In genomic region chr19:8820424-8820956, GRCm38 (mm10) we compare ENCODE assay signal across 9 mouse cellular contexts. TPM values are rescaled to one million over a fixed set of nuclear protein-coding genes. Genes with fewer than 3 reads are reported as not detected.
A peak's percentile ranks its signal among the peaks of the same experiment; 100 is the strongest.
DNase-seq lines count a peak whose midpoint lies in the region; ATAC-seq and TF ChIP-seq lines count a peak whose summit lies in the region.
"Had no signal": no experiment of that assay in that cellular context is flagged by ENCODE, and none has a peak within 500 bp of the region (broad histone marks: within the 10 kb centered on the region; RNA-seq: fewer than 3 reads in every experiment).

No protein-coding gene starts in this region.

- peak overlapping the region; percentile 88 for H3K4me3 ChIP-seq in kidney, embryonic 15.5 days (replicated peaks)
- H3K4me3 ChIP-seq in bone marrow macrophage, adult 2 months (ENCODE audit: insufficient read depth, low read length): peak overlapping the region; percentile 83
- peak overlapping the region; percentile 100 for H3K4me3 ChIP-seq in forebrain, embryonic 13.5 days
- peak overlapping the region; percentile 98 for H3K4me3 ChIP-seq in liver, embryonic 13.5 days (replicated peaks)
- H3K4me3 ChIP-seq in stomach, embryonic 16.5 days (replicated peaks; ENCODE audit: low read length): peak overlapping the region; percentile 100

- TF ChIP-seq POLR2A in bone marrow macrophage, adult 2 months (IDR thresholded peaks at IDR 0.05; ENCODE audit: borderline replicate concordance, low read depth, low read length): no peak

- peak overlapping the region; percentile 99 for H3K9ac ChIP-seq in kidney, embryonic 15.5 days
- H3K9ac ChIP-seq in forebrain, embryonic 13.5 days: peak overlapping the region; percentile 99
- H3K9ac ChIP-seq in liver, embryonic 13.5 days: peak overlapping the region; percentile 99
- H3K9ac ChIP-seq in stomach, embryonic 16.5 days (ENCODE audit: low read length): peak overlapping the region; percentile 98

- peaks cover 46% of the 10 kb centered on the region for H3K36me3 ChIP-seq in kidney, embryonic 15.5 days
- peaks cover 43% of the 10 kb centered on the region for H3K36me3 ChIP-seq in forebrain, embryonic 13.5 days (ENCODE audit: poor library complexity, severe bottlenecking)
- peaks cover 45% of the 10 kb centered on the region for H3K36me3 ChIP-seq in liver, embryonic 13.5 days
- H3K36me3 ChIP-seq in stomach, embryonic 16.5 days (ENCODE audit: control insufficient read depth, insufficient read depth, low read length): peaks cover 19% of the 10 kb centered on the region

- H3K9me3 ChIP-seq in kidney, embryonic 15.5 days (replicated peaks): no peaks in the 10 kb centered on the region
- H3K9me3 ChIP-seq in forebrain, embryonic 13.5 days (replicated peaks): no peaks in the 10 kb centered on the region
- no peaks in the 10 kb centered on the region for H3K9me3 ChIP-seq in liver, embryonic 13.5 days (replicated peaks)
- no peaks in the 10 kb centered on the region for H3K9me3 ChIP-seq in stomach, embryonic 16.5 days (replicated peaks; ENCODE audit: control insufficient read depth, low read length)

- peaks cover 42% of the 10 kb centered on the region for H3K4me1 ChIP-seq in kidney, embryonic 15.5 days
- H3K4me1 ChIP-seq in bone marrow macrophage, adult 2 months (ENCODE audit: control insufficient read depth, insufficient read depth, low read length): peaks cover 21% of the 10 kb centered on the region
- H3K4me1 ChIP-seq in forebrain, embryonic 13.5 days: peaks cover 53% of the 10 kb centered on the region
- peaks cover 48% of the 10 kb centered on the region for H3K4me1 ChIP-seq in liver, embryonic 13.5 days (replicated peaks)
- peaks cover 27% of the 10 kb centered on the region for H3K4me1 ChIP-seq in stomach, embryonic 16.5 days (ENCODE audit: control insufficient read depth, insufficient read depth, low read length)

- H3K27me3 ChIP-seq in kidney, embryonic 15.5 days: no peaks in the 10 kb centered on the region
- no peaks in the 10 kb centered on the region for H3K27me3 ChIP-seq in forebrain, embryonic 13.5 days
- H3K27me3 ChIP-seq in liver, embryonic 13.5 days: no peaks in the 10 kb centered on the region
- H3K27me3 ChIP-seq in stomach, embryonic 16.5 days (ENCODE audit: control insufficient read depth, insufficient read depth, low read length): no peaks in the 10 kb centered on the region

- DNase-seq in kidney, postnatal 10 days: no peak
- peak; percentile 57 for DNase-seq in liver, embryonic 13.5 days
- no peak for DNase-seq in urinary bladder, postnatal 36 days (ENCODE audit: low spot score in 2 of 2)
- no peak for DNase-seq in embryo, embryonic 11 days

- WGBS in kidney, embryonic 15.5 days: under 1% methylated on average over 48 of the region's 48 CpGs
- under 1% methylated on average over 48 of the region's 48 CpGs for WGBS in forebrain, embryonic 13.5 days
- under 1% methylated on average over 47 of the region's 48 CpGs for WGBS in liver, embryonic 13.5 days (ENCODE audit: insufficient replicate concordance)
- WGBS in stomach, embryonic 16.5 days: 1% methylated on average over 48 of the region's 48 CpGs

- peak overlapping the region; percentile 100 for H3K27ac ChIP-seq in kidney, embryonic 15.5 days
- peak overlapping the region; percentile 96 for H3K27ac ChIP-seq in bone marrow macrophage, adult 2 months (ENCODE audit: insufficient read depth, low read depth, low read length)
- H3K27ac ChIP-seq in forebrain, embryonic 13.5 days: peak overlapping the region; percentile 99
- H3K27ac ChIP-seq in liver, embryonic 13.5 days: peak overlapping the region; percentile 99
- H3K27ac ChIP-seq in stomach, embryonic 16.5 days (ENCODE audit: low read length): peak overlapping the region; percentile 99

- no peak for TF ChIP-seq CTCF in bone marrow macrophage, adult 2 months (IDR thresholded peaks at IDR 0.05; ENCODE audit: low read depth, low read length)

- ATAC-seq in kidney, embryonic 15.5 days (replicated peaks; ENCODE audit: low FRiP score): peak; percentile 20
- no peak for ATAC-seq in forebrain, embryonic 13.5 days
- ATAC-seq in liver, embryonic 13.5 days (ENCODE audit: low read depth): peak; percentile 62
- peak; percentile 22 for ATAC-seq in stomach, embryonic 16.5 days (ENCODE audit: insufficient read depth, low FRiP score)

- peak overlapping the region; percentile 88 for H3K4me2 ChIP-seq in kidney, embryonic 15.5 days
- peak overlapping the region; percentile 92 for H3K4me2 ChIP-seq in forebrain, embryonic 13.5 days
- peak overlapping the region; percentile 91 for H3K4me2 ChIP-seq in liver, embryonic 13.5 days
- H3K4me2 ChIP-seq in stomach, embryonic 16.5 days (ENCODE audit: low read depth, low read length): peak overlapping the region; percentile 89

RNA-seq across cellular contexts. Expression of gene Hnrnpul2, which starts 0.7 kb away (rescaled TPM):
- polyA plus RNA-seq in kidney, embryonic 15.5 days (2015; fragmentation: Nextera tagmentation; extraction: Ambion mirVana): 5.6 and 6.4 TPM in 2 replicates
- 94.2 and 102 TPM in 2 replicates for polyA plus RNA-seq in bone marrow macrophage, adult 2 months (2012; ENCODE audit: insufficient read depth, insufficient read length, missing spikeins)
- 6.4 and 6.8 TPM in 2 replicates for polyA plus RNA-seq in forebrain, embryonic 13.5 days (2015; fragmentation: Nextera tagmentation; extraction: Ambion mirVana)
- polyA plus RNA-seq in liver, embryonic 13.5 days (2015; fragmentation: Nextera tagmentation; extraction: Ambion mirVana): 2.8 and 3.0 TPM in 2 replicates
- polyA plus RNA-seq in stomach, embryonic 16.5 days (2015; fragmentation: Nextera tagmentation; extraction: Ambion mirVana): 4.5 and 4.7 TPM in 2 replicates

RNA-seq across cellular contexts. Expression of gene Ttc9c, which starts 1.4 kb away (rescaled TPM):
- polyA plus RNA-seq in kidney, embryonic 15.5 days (2015; fragmentation: Nextera tagmentation; extraction: Ambion mirVana): 61.7 and 62.7 TPM in 2 replicates
- polyA plus RNA-seq in bone marrow macrophage, adult 2 months (2012; ENCODE audit: insufficient read depth, insufficient read length, missing spikeins): 37.6 and 38.7 TPM in 2 replicates
- polyA plus RNA-seq in forebrain, embryonic 13.5 days (2015; fragmentation: Nextera tagmentation; extraction: Ambion mirVana): 86.1 and 89.1 TPM in 2 replicates
- 25.1 and 27.4 TPM in 2 replicates for polyA plus RNA-seq in liver, embryonic 13.5 days (2015; fragmentation: Nextera tagmentation; extraction: Ambion mirVana)
- 45.3 and 46.3 TPM in 2 replicates for polyA plus RNA-seq in stomach, embryonic 16.5 days (2015; fragmentation: Nextera tagmentation; extraction: Ambion mirVana)

RNA-seq across cellular contexts. Expression of gene AC129217.1, which starts 9.1 kb away (rescaled TPM):
- not detected in 2 replicates for polyA plus RNA-seq in kidney, embryonic 15.5 days (2015; fragmentation: Nextera tagmentation; extraction: Ambion mirVana)
- 45.4 and 59.2 TPM in 2 replicates for polyA plus RNA-seq in bone marrow macrophage, adult 2 months (2012; ENCODE audit: insufficient read depth, insufficient read length, missing spikeins)
- polyA plus RNA-seq in forebrain, embryonic 13.5 days (2015; fragmentation: Nextera tagmentation; extraction: Ambion mirVana): not detected in 2 replicates
- polyA plus RNA-seq in liver, embryonic 13.5 days (2015; fragmentation: Nextera tagmentation; extraction: Ambion mirVana): not detected in 2 replicates
- polyA plus RNA-seq in stomach, embryonic 16.5 days (2015; fragmentation: Nextera tagmentation; extraction: Ambion mirVana): not detected in 2 replicates
- polyA plus RNA-seq: brain, embryonic 14.5 days had no signal

RNA-seq across cellular contexts. Expression of gene Bscl2, which starts 16.8 kb away (rescaled TPM):
- polyA plus RNA-seq in kidney, embryonic 15.5 days (2015; fragmentation: Nextera tagmentation; extraction: Ambion mirVana): 52.1 and 58.1 TPM in 2 replicates
- polyA plus RNA-seq in bone marrow macrophage, adult 2 months (2012; ENCODE audit: insufficient read depth, insufficient read length, missing spikeins): 77.4 and 81.8 TPM in 2 replicates
- 66.9 and 72.1 TPM in 2 replicates for polyA plus RNA-seq in forebrain, embryonic 13.5 days (2015; fragmentation: Nextera tagmentation; extraction: Ambion mirVana)
- 33.8 and 37.2 TPM in 2 replicates for polyA plus RNA-seq in liver, embryonic 13.5 days (2015; fragmentation: Nextera tagmentation; extraction: Ambion mirVana)
- polyA plus RNA-seq in stomach, embryonic 16.5 days (2015; fragmentation: Nextera tagmentation; extraction: Ambion mirVana): 54.1 and 63.3 TPM in 2 replicates

RNA-seq across cellular contexts. Expression of gene Zbtb3, which starts 18.1 kb away (rescaled TPM):
- 5.1 and 5.7 TPM in 2 replicates for polyA plus RNA-seq in kidney, embryonic 15.5 days (2015; fragmentation: Nextera tagmentation; extraction: Ambion mirVana)
- polyA plus RNA-seq in bone marrow macrophage, adult 2 months (2012; ENCODE audit: insufficient read depth, insufficient read length, missing spikeins): 2.0 and 2.4 TPM in 2 replicates
- 7.9 and 8.5 TPM in 2 replicates for polyA plus RNA-seq in forebrain, embryonic 13.5 days (2015; fragmentation: Nextera tagmentation; extraction: Ambion mirVana)
- polyA plus RNA-seq in liver, embryonic 13.5 days (2015; fragmentation: Nextera tagmentation; extraction: Ambion mirVana): 1.5 TPM in 2 replicates
- 4.4 and 4.5 TPM in 2 replicates for polyA plus RNA-seq in stomach, embryonic 16.5 days (2015; fragmentation: Nextera tagmentation; extraction: Ambion mirVana)

Comparison
In these comparisons a context has a peak if more than half of its experiments do, and no peak if none do; other contexts are left out.
1. RNA of gene Hnrnpul2, which starts 0.7 kb away (polyA plus RNA-seq): 94.2 to 102 TPM in bone marrow macrophage, adult 2 months; 5.6 to 6.4 TPM in kidney, embryonic 15.5 days, 6.4 to 6.8 TPM in forebrain, embryonic 13.5 days, 4.5 to 4.7 TPM in stomach, embryonic 16.5 days and 2.8 to 3.0 TPM in liver, embryonic 13.5 days; every median in the first group is over 10 times any median in the second.
2. RNA of gene AC129217.1, which starts 9.1 kb away (polyA plus RNA-seq): 45.4 to 59.2 TPM in bone marrow macrophage, adult 2 months; not detected in kidney, embryonic 15.5 days, not detected in forebrain, embryonic 13.5 days, not detected in liver, embryonic 13.5 days and not detected in stomach, embryonic 16.5 days; every median in the first group is over 10 times any median in the second.
3. Peak in every context shown above with its lines, with median percentiles within 50 percentile points of each other: H3K27ac ChIP-seq, H3K4me2 ChIP-seq, H3K4me3 ChIP-seq and H3K9ac ChIP-seq.